Mouse (Mus musculus) MEL (cell line): ENCODE measurements around the gene Tead2. TPM values are rescaled to one million over a fixed set of nuclear protein-coding genes. Genes with fewer than 3 reads are reported as not detected.

Experiments
- DNase-seq: peaks from one replicate; pipeline ENCODE4 v3.0.0; 2011; ENCODE audit warnings: low read depth, low spot score
- H3K27ac ChIP-seq: 2 replicates; pipeline ENCODE4 v1.5.1; 2012; ENCODE audit warnings: low read depth, mild to moderate bottlenecking, control low read depth, low read length, moderate library complexity; ENCODE audit not compliant: control insufficient read depth
- H3K27me3 ChIP-seq, 2 experiments: fragments of 150-350 bp in 1 of 2; sonication (generic) in 1 of 2; 2 replicates each; pipeline ENCODE4 v1.6.1; 2012; ENCODE audit warnings: low read length in 2 of 2, mild to moderate bottlenecking in 2 of 2, improper control_type of control experiment in 1 of 2, moderate library complexity in 1 of 2; ENCODE audit not compliant: insufficient read depth in 2 of 2, control insufficient read depth in 1 of 2
- H3K36me3 ChIP-seq, 2 experiments: 2 replicates each; pipeline ENCODE4 v1.6.1; 2012 to 2014; ENCODE audit warnings: low read length in 2 of 2, improper control_type of control experiment in 1 of 2, inconsistent platforms in 1 of 2, mild to moderate bottlenecking in 1 of 2; ENCODE audit not compliant: insufficient read depth in 2 of 2, control insufficient read depth in 1 of 2
- H3K4me1 ChIP-seq, 2 experiments: fragments of 150-350 bp in 1 of 2; sonication (generic) in 1 of 2; 2 replicates each; pipeline ENCODE4 v1.6.1; 2012; ENCODE audit warnings: low read length in 2 of 2, improper control_type of control experiment in 1 of 2, mild to moderate bottlenecking in 1 of 2; ENCODE audit not compliant: insufficient read depth in 2 of 2, control insufficient read depth in 1 of 2
- H3K4me3 ChIP-seq, 2 experiments: fragments of 150-350 bp in 1 of 2; sonication (generic) in 1 of 2; 2 replicates each; pipeline ENCODE4 v1.5.1; 2012; ENCODE audit warnings: low read depth in 2 of 2, low read length in 2 of 2, mild to moderate bottlenecking in 2 of 2, moderate library complexity in 2 of 2, control low read depth in 1 of 2, improper control_type of control experiment in 1 of 2; ENCODE audit not compliant: control insufficient read depth in 1 of 2, insufficient read depth in 1 of 2
- H3K79me2 ChIP-seq: 2 replicates; pipeline ENCODE4 v1.6.1; 2012; ENCODE audit warnings: mild to moderate bottlenecking, low read length, moderate library complexity; ENCODE audit not compliant: control insufficient read depth, poor library complexity, insufficient read depth
- H3K9ac ChIP-seq: 2 replicates; pipeline ENCODE4 v1.6.1; 2012; ENCODE audit warnings: low read depth, mild to moderate bottlenecking, control low read depth, low read length, moderate library complexity; ENCODE audit not compliant: control insufficient read depth, poor library complexity, severe bottlenecking
- H3K9me3 ChIP-seq: fragments of 150-350 bp; sonication (generic); replicated peaks from 2 replicates; pipeline ENCODE4 v1.6.1; 2012; ENCODE audit warnings: mild to moderate bottlenecking, low read length, improper control_type of control experiment, moderate library complexity; ENCODE audit not compliant: insufficient read depth
- CTCF ChIP-seq, 3 experiments: IDR thresholded peaks in 2 of 3; conservative IDR thresholded peaks in 1 of 3; 2 replicates each; pipeline ENCODE4 v1.5.1; 2011 to 2012; ENCODE audit warnings: low read length in 3 of 3, low read depth in 2 of 3, mild to moderate bottlenecking in 2 of 3, improper control_type of control experiment in 1 of 3, inconsistent platforms in 1 of 3, mixed read lengths in 1 of 3, moderate library complexity in 1 of 3; ENCODE audit not compliant: control insufficient read depth in 1 of 3, insufficient read depth in 1 of 3, poor library complexity in 1 of 3, severe bottlenecking in 1 of 3
- ELF1 ChIP-seq: IDR thresholded peaks from 2 replicates; pipeline ENCODE4 v1.6.1; 2014; ENCODE audit warnings: low read depth, mild to moderate bottlenecking, inconsistent platforms, low read length, improper control_type of control experiment, moderate library complexity
- EP300 ChIP-seq, 2 experiments: IDR thresholded peaks; 2 replicates each; pipeline ENCODE4 v1.6.1; 2011; ENCODE audit warnings: improper control_type of control experiment in 2 of 2, low read length in 2 of 2, low read depth in 1 of 2, mild to moderate bottlenecking in 1 of 2
- ETS1 ChIP-seq: IDR thresholded peaks from 2 replicates; pipeline ENCODE4 v1.6.1; 2012; ENCODE audit warnings: low read depth, mild to moderate bottlenecking, inconsistent platforms, low read length, improper control_type of control experiment, moderate library complexity
- GABPA ChIP-seq: IDR thresholded peaks from 2 replicates; pipeline ENCODE4 v1.6.1; 2012; ENCODE audit warnings: low read depth, mild to moderate bottlenecking, inconsistent platforms, low read length, improper control_type of control experiment, moderate library complexity
- KAT2A ChIP-seq: conservative IDR thresholded peaks from 2 replicates; pipeline ENCODE4 v1.6.1; 2012; ENCODE audit warnings: low read depth, low read length, improper control_type of control experiment, inconsistent platforms
- MAFK ChIP-seq: IDR thresholded peaks from 2 replicates; pipeline ENCODE4 v1.6.1; 2011; ENCODE audit warnings: low read depth, mild to moderate bottlenecking, low read length, improper control_type of control experiment, borderline replicate concordance
- MXI1 ChIP-seq: IDR thresholded peaks from 2 replicates; pipeline ENCODE4 v1.6.1; 2011; ENCODE audit warnings: mild to moderate bottlenecking, low read depth, low read length, improper control_type of control experiment
- NRF1 ChIP-seq: IDR thresholded peaks from 2 replicates; pipeline ENCODE4 v1.6.1; 2014; ENCODE audit warnings: low read depth, mild to moderate bottlenecking, inconsistent platforms, low read length, improper control_type of control experiment, moderate library complexity; ENCODE audit not compliant: poor library complexity, insufficient read depth, severe bottlenecking
- POLR2AphosphoS2 ChIP-seq: IDR thresholded peaks from 2 replicates; pipeline ENCODE4 v1.6.1; 2011; ENCODE audit warnings: low read length, improper control_type of control experiment
- POLR2AphosphoS5 ChIP-seq: IDR thresholded peaks from 2 replicates; pipeline ENCODE4 v1.6.1; 2012; ENCODE audit warnings: low read depth, borderline replicate concordance, mild to moderate bottlenecking, inconsistent platforms, low read length, moderate library complexity, mixed read lengths
- SMC3 ChIP-seq: IDR thresholded peaks from 2 replicates; pipeline ENCODE4 v1.6.1; 2011; ENCODE audit warnings: low read depth, low read length, improper control_type of control experiment
- TAL1 ChIP-seq: IDR thresholded peaks from 2 replicates; pipeline ENCODE4 v1.6.1; 2012; ENCODE audit warnings: mild to moderate bottlenecking, inconsistent platforms, low read length, moderate library complexity, mixed read lengths
- TBP ChIP-seq: IDR thresholded peaks from 2 replicates; pipeline ENCODE4 v1.8.0; 2011; ENCODE audit warnings: low read depth, low read length, improper control_type of control experiment
- TCF12 ChIP-seq: IDR thresholded peaks from 2 replicates; pipeline ENCODE4 v1.6.1; 2014; ENCODE audit warnings: low read depth, mild to moderate bottlenecking, inconsistent platforms, low read length, improper control_type of control experiment, moderate library complexity
- UBTF ChIP-seq: IDR thresholded peaks from 2 replicates; pipeline ENCODE4 v1.6.1; 2012; ENCODE audit warnings: low read depth, mild to moderate bottlenecking, inconsistent platforms, low read length, improper control_type of control experiment, moderate library complexity, borderline replicate concordance; ENCODE audit not compliant: insufficient read depth
- USF1 ChIP-seq: IDR thresholded peaks from 2 replicates; pipeline ENCODE4 v1.6.1; 2014; ENCODE audit warnings: low read depth, mild to moderate bottlenecking, inconsistent platforms, low read length, improper control_type of control experiment, moderate library complexity
- USF2 ChIP-seq, 2 experiments: IDR thresholded peaks; 2 replicates each; pipeline ENCODE4 v1.6.1; 2011 to 2012; ENCODE audit warnings: improper control_type of control experiment in 2 of 2, low read length in 2 of 2, borderline replicate concordance in 1 of 2, inconsistent platforms in 1 of 2, low read depth in 1 of 2, mild to moderate bottlenecking in 1 of 2; ENCODE audit not compliant: insufficient read depth in 1 of 2
- polyA plus RNA-seq, 2 experiments: library from polyadenylated mRNA; stranded (reverse) in 1 of 2; unstranded in 1 of 2; fragments of >175 nt in 1 of 2; fragments of >200 nt in 1 of 2; gene quantifications; 2 replicates each; pipeline versions ENCODE4 v1.2.1 to v1.2.4; 2012; ENCODE audit warnings: low replicate concordance in 2 of 2, low read depth in 1 of 2; ENCODE audit not compliant: insufficient read length in 2 of 2, insufficient read depth in 1 of 2, missing spikeins in 1 of 2
- total RNA-seq: library from RNA; depleted of rRNA; stranded (reverse); fragments of 300-350 nt; gene quantifications from 2 replicates; pipeline ENCODE4 v1.2.3, GENCODE M21; 2012

Gene Tead2
- total and polyA plus RNA-seq, 3 experiments = 0.19 to 0.38 TPM; not detected in 1

DNA sequence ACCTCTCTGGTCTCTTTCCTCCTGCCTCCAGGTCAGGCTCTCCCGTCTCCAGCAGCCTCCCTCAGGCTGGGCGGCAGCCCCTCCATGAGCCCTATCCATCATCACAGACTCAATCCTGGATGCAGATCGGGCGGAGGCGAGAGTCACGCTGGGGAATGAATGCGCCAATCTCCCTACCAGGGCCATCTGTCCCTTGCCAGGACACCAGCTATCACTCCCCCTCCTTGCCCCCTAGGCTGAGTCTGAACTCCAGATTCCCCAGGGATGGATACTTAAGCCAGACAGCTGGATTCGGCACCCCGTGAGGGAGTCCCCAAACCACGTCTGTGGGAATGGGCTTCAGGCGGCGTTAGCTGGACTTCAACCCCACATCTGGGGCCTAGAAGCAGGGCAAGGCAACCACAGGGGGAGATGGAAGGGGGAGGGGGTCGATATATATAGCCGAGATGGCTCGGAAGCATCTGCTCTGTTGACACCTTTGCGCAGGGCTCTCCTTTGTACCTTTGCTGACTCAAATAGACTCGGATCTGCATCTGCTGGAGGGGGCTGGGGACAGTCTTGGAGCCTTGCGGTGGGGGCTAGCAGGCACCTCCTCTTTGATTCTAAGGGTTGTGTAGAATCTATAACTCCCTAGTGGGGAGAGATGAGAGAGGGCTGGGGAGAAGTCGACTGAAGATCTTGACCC is 47.6 kb upstream of the Tead2 start:
- peaks cover 4 to 9% of the 10 kb centered on the region in 2 experiments for H3K27me3 ChIP-seq
- H3K79me2 ChIP-seq = no peaks in the 10 kb centered on the region
- no peak overlapping the region for H3K4me3 ChIP-seq
- H3K4me1 ChIP-seq = no peaks in the 10 kb centered on the region
- no peaks in the 10 kb centered on the region for H3K9me3 ChIP-seq
- no peak for DNase-seq
- H3K9ac ChIP-seq = no peak overlapping the region
- H3K27ac ChIP-seq = no peak overlapping the region
- TF ChIP-seq TBP (no peak), UBTF (no peak), USF1 (no peak), NRF1 (no peak), CTCF (IDR thresholded peaks at IDR 0.05 in 2 of 3, conservative IDR thresholded peaks at IDR 0.05 in 1 of 3; ENCODE audit: control insufficient read depth in 1 of 3, insufficient read depth in 1 of 3, low read depth in 2 of 3, low read length in 3 of 3, poor library complexity in 1 of 3, severe bottlenecking in 1 of 3) (no peak), ELF1 (no peak), TAL1 (no peak), ETS1 (no peak), USF2 (IDR thresholded peaks at IDR 0.05; ENCODE audit: borderline replicate concordance in 1 of 2, insufficient read depth in 1 of 2, low read depth in 1 of 2, low read length in 2 of 2) (no peak)
- TF ChIP-seq, all 39 proteins: peak for 0
- no peaks in the 10 kb centered on the region for H3K36me3 ChIP-seq

DNA sequence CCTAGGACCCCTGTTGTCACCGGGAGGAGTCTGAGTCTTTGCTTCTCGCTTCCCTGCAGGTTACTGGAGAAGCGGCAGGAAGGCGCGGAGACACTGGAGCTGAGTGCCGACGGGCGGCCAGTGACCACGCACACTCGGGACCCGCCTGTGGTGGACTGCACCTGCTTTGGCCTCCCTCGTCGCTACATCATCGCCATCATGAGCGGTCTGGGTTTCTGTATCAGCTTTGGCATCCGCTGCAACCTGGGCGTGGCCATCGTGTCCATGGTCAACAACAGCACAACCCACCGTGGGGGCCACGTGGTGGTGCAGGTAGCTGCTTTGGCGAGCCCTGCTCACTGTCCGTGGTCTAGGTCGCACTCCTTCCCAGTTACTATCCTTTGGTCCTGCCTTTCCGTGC is 46.9 kb upstream of the Tead2 start:
- no peak for DNase-seq
- H3K27ac ChIP-seq = no peak overlapping the region
- H3K9me3 ChIP-seq = no peaks in the 10 kb centered on the region
- no peaks in the 10 kb centered on the region for H3K36me3 ChIP-seq
- H3K27me3 ChIP-seq = peaks cover 4 to 9% of the 10 kb centered on the region in 2 experiments
- no peaks in the 10 kb centered on the region for H3K4me1 ChIP-seq
- no peak overlapping the region for H3K9ac ChIP-seq
- H3K4me3 ChIP-seq = no peak overlapping the region
- TF ChIP-seq UBTF (no peak), CTCF (IDR thresholded peaks at IDR 0.05 in 2 of 3, conservative IDR thresholded peaks at IDR 0.05 in 1 of 3; ENCODE audit: control insufficient read depth in 1 of 3, insufficient read depth in 1 of 3, low read depth in 2 of 3, low read length in 3 of 3, poor library complexity in 1 of 3, severe bottlenecking in 1 of 3) (no peak), POLR2AphosphoS5 (no peak), GABPA (no peak), MAFK (no peak), MXI1 (no peak), KAT2A (no peak), TCF12 (no peak), EP300 (IDR thresholded peaks at IDR 0.05; ENCODE audit: low read depth in 1 of 2, low read length in 2 of 2) (no peak), SMC3 (no peak), USF2 (IDR thresholded peaks at IDR 0.05; ENCODE audit: borderline replicate concordance in 1 of 2, insufficient read depth in 1 of 2, low read depth in 1 of 2, low read length in 2 of 2) (no peak), POLR2AphosphoS2 (no peak), ELF1 (no peak)
- TF ChIP-seq, all 39 proteins: peak for 0
- H3K79me2 ChIP-seq = no peaks in the 10 kb centered on the region
